Mouse (Mus musculus): ENCODE results near the gene Tmem262. TPM values are rescaled to one million over a fixed set of nuclear protein-coding genes. Genes with fewer than 3 reads are reported as not detected.

The Tmem262 gene
- polyA plus RNA-seq, 1 experiment from 2014 or later: not detected

- no peak for DNase-seq (ENCODE audit: low spot score)
Observed at GRCm38 (mm10) chr19:6097847-6098246, 18.0 kb downstream of the Tmem262 start.

DNA sequence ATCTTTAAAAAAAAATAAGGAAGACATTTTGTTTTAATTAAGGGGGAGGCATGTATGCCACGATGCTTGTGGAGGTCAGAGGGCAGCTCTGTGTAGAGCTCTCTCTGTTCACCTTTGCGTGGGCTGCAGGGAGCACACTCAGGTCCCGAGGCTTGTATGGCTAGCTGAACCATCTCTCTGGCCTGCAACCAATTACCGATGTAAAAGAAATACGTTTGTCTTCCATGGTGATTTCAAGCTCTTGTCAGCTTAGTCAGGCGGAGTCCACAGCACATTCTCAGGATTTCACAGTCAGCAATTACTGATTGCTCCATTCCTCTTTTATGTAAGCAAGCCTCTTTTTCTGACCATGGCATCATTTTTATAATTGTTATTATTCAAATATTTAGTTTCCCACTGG, 21.4 kb downstream of the Tmem262 start:
- no peak for DNase-seq (ENCODE audit: low spot score)

- no peak for DNase-seq (ENCODE audit: low spot score)
Observed at GRCm38 (mm10) chr19:6102169-6102853, 22.5 kb downstream of the Tmem262 start.

GRCm38 (mm10) chr19:6104476-6104875, 24.6 kb downstream of the Tmem262 start:
- no peak for DNase-seq (ENCODE audit: low spot score)

DNA sequence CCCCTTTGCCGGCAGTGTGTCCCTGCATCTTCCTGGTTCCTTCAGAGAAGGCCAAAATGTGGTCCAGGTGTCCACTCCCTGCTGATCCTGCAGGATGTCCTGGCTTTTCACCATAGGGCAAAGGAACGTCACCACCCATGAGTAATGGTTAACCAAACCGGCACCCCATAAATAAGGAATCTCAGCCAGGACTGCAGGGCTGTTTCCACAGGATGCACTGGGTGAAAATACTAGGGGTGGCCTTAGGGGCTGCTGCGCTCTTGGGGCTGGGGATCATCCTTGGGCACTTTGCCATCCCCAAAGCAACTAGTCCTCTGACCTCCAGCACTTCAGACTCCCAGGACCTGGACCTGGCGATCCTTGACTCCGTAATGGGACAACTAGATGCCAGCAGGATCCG, 25.8 kb downstream of the Tmem262 start, which contains the start of gene Naaladl1:
Naaladl1 (plus strand) TSS at position 197 of the 400 bp plus-strand sequence.
- DNase-seq (ENCODE audit: low spot score): no peak

- no peak for DNase-seq (ENCODE audit: low spot score)
Observed at GRCm38 (mm10) chr19:6113116-6113515, 33.3 kb downstream of the Tmem262 start.

GRCm38 (mm10) chr19:6116113-6116850, 36.4 kb downstream of the Tmem262 start:
- no peak for DNase-seq (ENCODE audit: low spot score)

DNA sequence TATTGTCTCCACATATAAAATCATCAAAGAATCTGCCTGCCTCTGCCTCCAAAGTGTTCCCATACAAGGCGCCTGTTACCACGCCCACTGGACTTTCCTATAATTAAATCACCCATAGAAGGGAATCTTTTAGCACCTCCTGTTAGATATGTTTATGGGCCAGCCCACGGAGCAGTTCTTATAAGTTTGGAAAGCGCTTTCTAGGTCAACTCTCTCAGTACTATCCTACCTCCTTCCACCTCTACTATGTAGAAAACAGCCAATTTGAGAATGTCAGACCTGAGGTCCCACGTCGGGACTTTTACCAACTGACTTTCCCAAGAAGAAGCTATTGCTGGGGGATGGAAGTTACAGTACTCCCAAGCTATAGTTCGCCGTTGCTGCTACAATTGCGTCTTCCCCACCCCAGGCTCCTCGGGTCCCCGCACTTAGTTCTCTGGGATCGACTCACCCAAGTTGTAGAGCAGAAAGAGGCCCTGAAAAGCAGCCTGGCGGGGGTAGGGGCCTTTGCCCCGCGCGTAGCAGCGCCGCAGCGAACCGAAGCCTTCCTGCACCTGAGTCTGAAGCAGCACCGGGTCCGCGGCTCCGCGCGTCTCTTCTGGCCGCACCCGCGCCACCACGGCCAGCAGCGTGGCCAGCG, 37.6 kb downstream of the Tmem262 start:
- DNase-seq (ENCODE audit: low spot score): peak; percentile 6

DNA sequence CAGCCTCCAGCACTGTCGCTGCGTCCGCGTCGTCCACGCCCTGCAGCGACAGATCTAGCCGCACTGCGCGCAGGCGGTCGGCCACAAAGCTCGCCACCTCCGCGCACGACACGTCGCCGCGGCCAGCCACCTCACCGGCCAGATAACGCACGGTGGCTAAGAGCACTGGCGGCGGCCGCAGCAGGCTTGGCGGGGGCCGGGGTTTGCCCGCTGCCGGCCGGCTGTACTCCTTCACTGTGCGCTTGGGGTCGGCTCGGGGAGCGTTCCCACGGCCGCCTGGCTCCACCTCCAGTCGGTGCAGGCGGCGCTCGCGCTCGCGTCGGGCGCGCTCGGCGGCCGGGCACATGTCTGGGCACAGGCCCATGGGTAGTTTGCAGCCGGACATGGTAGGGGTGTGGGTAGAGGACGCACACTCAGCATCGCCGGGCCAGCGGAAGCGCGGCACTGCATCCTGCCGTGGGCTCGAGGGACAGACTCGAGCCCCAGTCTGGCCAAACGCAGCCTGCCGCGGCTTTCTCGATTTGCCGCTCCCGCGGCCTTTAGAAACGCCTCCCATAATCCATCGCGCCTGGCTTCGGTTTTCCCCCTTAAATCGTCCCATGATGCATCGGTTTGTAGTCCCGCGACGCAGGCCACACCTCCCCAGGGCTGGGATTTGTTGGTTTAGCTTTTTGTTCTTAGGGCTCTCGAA, 38.3 kb downstream of the Tmem262 start, which contains the start of gene Sac3d1:
Sac3d1 (minus strand) TSS at position 665 of the 691 bp plus-strand sequence.
- peak; percentile 93 for DNase-seq (ENCODE audit: low spot score)

GRCm38 (mm10) chr19:6118677-6119185, 38.9 kb downstream of the Tmem262 start:
- no peak for DNase-seq (ENCODE audit: low spot score)

GRCm38 (mm10) chr19:6121761-6122160, 41.9 kb downstream of the Tmem262 start:
- no peak for DNase-seq (ENCODE audit: low spot score)

- DNase-seq (ENCODE audit: low spot score): no peak
Observed at GRCm38 (mm10) chr19:6123330-6123729, 43.5 kb downstream of the Tmem262 start.

DNA sequence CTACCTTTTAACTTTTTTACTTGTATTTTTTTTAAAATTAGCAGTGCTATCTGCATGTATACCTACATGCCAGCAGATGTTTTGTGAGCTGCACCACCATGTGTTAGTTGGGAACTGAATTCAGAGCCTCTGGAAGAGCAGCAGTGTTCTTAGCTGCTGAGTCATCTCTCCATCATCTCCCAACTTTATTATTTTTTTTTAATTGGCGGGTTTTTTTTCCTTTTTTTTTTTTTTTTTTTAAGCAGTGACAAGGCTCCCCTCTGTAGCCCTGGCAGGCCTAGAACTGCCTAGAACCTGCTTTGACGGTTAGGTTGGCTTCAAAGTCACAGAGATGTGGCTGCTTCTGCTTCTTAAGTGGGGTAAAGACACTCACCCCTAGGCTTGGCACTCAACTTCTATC, 45.1 kb downstream of the Tmem262 start:
- DNase-seq (ENCODE audit: low spot score): no peak

GRCm38 (mm10) chr19:6126289-6126688, 46.5 kb downstream of the Tmem262 start:
- DNase-seq (ENCODE audit: low spot score): peak; percentile 73

DNA sequence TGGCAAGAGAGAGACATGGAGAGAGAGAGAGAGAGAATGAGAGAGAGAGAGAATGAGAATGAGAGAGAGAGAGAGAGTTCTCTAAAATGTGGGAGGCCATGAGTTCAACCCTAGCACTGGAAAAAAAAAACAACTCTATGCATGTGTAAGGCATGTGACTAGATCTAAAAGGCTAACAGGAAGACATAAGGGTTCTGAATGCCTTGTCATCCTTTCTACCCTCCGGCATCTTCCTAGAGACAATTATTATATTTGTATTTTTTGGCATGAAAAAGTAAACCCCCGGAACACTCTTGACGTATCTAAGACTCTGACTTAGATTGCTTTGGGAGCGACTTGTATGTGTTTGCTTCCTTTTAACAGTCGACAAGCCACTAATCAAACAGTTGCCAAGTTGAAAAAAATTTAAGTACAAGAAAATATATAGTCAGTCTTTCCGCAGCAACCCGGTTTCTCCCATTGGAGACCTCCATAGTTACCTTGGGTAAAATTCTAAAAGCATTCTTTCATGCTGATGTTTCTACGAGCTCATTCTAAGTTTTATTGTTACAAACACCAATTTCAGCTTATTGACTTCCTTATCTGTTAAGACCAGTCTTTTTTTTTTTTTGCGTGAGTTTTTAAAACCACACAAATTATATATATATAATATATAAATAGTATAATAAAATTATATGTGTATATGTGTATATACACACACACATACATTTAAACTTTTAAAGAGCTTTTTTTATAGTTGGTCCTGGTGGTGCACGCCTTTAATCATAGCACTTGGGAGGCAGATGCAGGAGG, 47.2 kb downstream of the Tmem262 start:
- no peak for DNase-seq (ENCODE audit: low spot score)

GRCm38 (mm10) chr19:6127760-6128341, 48.0 kb downstream of the Tmem262 start, which contains the start of gene Snx15:
Gene Snx15 (minus strand): TSS chr19:6128304.
- DNase-seq (ENCODE audit: low spot score): peak; percentile 99
